Mouse (Mus musculus) forebrain, embryonic 12.5 days (tissue): ENCODE measurements around the gene Lpcat4. TPM values are rescaled to one million over a fixed set of nuclear protein-coding genes. Genes with fewer than 3 reads are reported as not detected.
A peak's percentile ranks its signal among the peaks of the same experiment; 100 is the strongest.

Experiments
- ATAC-seq: fragments of 200-750 bp; cut with Nextera tagmentation; 2 replicates; pipeline ENCODE4 v1.8.0; 2017; ENCODE audit warnings: moderate TSS enrichment; ENCODE audit not compliant: low FRiP score
- H3K27ac ChIP-seq: fragments of 300-500 bp; sonication (generic); 2 replicates; pipeline ENCODE4 v1.5.1; 2016; ENCODE audit warnings: mild to moderate bottlenecking
- H3K27me3 ChIP-seq: fragments of 300-500 bp; sonication (generic); 2 replicates; pipeline ENCODE4 v1.6.1; 2016; ENCODE audit warnings: mild to moderate bottlenecking
- H3K36me3 ChIP-seq: fragments of 300-500 bp; sonication (generic); replicated peaks from 2 replicates; pipeline ENCODE4 v1.6.1; 2016; ENCODE audit warnings: mild to moderate bottlenecking
- H3K4me1 ChIP-seq: fragments of 300-500 bp; sonication (generic); 2 replicates; pipeline ENCODE4 v1.6.1; 2016
- H3K4me2 ChIP-seq: fragments of 300-500 bp; sonication (generic); 2 replicates; pipeline ENCODE4 v1.6.1; 2016; ENCODE audit warnings: mild to moderate bottlenecking, moderate library complexity
- H3K4me3 ChIP-seq: fragments of 300-500 bp; sonication (generic); replicated peaks from 2 replicates; pipeline ENCODE4 v1.5.1; 2016; ENCODE audit warnings: mild to moderate bottlenecking
- H3K9ac ChIP-seq: fragments of 300-500 bp; sonication (generic); 2 replicates; pipeline ENCODE4 v1.6.1; 2016; ENCODE audit warnings: mild to moderate bottlenecking
- H3K9me3 ChIP-seq: fragments of 300-500 bp; sonication (generic); 2 replicates; pipeline ENCODE4 v1.6.1; 2016
- WGBS: fragments of 180-500 bp; shearing (Covaris S2); methylation state at CpG from one replicate; pipeline ENCODE4 v1.1.7; 2016; 5-methylcytosine and 5-hydroxymethylcytosine counted together
- polyA plus RNA-seq: library from polyadenylated mRNA; unstranded; fragments of >200 nt; fragmentation: Nextera tagmentation; extraction: Ambion mirVana; gene quantifications from 2 replicates; pipeline ENCODE4 v1.2.1, GENCODE M21; 2016

Lpcat4 gene
- polyA plus RNA-seq: 8.2 and 13.6 TPM in 2 replicates

DNA sequence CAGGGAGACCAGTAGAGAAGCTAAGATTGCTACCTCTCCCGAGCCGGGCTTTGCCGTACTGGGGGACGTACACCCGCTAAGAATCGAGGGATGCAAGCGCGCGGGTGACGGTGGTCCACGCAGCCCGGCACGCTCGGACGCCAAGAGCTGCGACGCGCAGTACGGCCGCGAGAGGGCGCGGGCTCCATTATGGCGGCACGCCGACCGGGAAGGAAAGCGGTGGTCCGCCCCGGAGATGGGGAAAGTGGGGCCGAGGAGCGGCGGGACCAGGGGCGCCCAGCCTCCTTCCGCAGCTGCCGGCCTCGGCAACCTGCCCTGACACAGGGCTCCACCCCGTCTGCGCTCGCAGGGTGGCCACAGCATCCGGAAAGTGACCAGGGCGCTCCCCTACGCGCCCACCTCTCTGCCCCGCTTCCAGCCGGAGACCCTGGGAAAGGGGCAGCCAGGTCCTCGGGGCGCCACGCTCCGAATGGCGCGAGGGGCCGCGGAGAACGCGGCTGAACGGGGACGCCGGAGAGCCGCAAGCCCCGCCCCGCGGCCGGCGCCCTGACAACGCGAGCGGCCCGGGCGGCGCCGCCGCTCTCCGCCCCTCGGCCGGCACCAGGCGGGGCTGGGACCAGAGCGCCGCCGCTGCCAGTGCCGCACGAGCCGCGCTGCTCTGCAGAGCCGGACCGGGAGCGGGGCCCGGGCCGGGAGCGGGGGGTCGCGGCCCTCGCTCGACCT lies at the start of gene Lpcat4:
Lpcat4 (plus strand) TSS at position 257 of the 723 bp plus-strand sequence.
- no peaks in the 10 kb centered on the region for H3K9me3 ChIP-seq
- peak within 1 kb of the TSS; percentile 88 for H3K4me2 ChIP-seq
- peak within 1 kb of the TSS; percentile 97 for H3K27ac ChIP-seq
- ATAC-seq: peak; percentile 90
- peaks cover 10% of the 10 kb centered on the region for H3K4me1 ChIP-seq
- H3K4me3 ChIP-seq: peak within 1 kb of the TSS; percentile 74
- WGBS: under 1% methylated on average over 83 of the region's 94 CpGs
- peaks cover 9% of the 10 kb centered on the region for H3K36me3 ChIP-seq
- H3K9ac ChIP-seq: peak within 1 kb of the TSS; percentile 77
- H3K27me3 ChIP-seq: 0 out of 2 replicates have a peak, but pooled peaks cover 7% of the 10 kb centered on the region

DNA sequence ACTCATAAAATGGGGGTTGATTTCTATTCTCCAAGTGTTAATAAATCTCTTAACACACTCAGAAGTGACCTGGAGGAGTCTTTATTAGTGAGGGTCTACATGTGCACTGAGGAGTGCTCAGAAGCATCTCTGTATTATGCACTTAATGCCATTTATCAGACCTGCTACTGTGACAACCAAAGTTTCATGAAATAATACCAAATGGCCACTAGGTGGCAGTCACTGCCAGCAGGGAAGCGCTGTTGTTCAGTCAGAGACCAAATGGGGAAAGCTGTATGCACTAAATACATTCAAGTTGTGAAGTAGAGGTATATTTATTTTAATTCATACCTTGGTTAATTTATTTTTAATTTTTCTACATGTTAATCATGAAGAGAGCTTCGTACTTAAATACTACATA lies 42.4 kb upstream of the Lpcat4 start:
- no peaks in the 10 kb centered on the region for H3K36me3 ChIP-seq
- H3K4me1 ChIP-seq: no peaks in the 10 kb centered on the region
- 3% methylated on average over 2 of the region's 2 CpGs for WGBS
- ATAC-seq: peak; percentile 79
- H3K9me3 ChIP-seq: no peaks in the 10 kb centered on the region
- no peak overlapping the region for H3K4me3 ChIP-seq
- H3K27ac ChIP-seq: no peak overlapping the region
- H3K9ac ChIP-seq: no peak overlapping the region
- H3K4me2 ChIP-seq: no peak overlapping the region
- no peaks in the 10 kb centered on the region for H3K27me3 ChIP-seq

DNA sequence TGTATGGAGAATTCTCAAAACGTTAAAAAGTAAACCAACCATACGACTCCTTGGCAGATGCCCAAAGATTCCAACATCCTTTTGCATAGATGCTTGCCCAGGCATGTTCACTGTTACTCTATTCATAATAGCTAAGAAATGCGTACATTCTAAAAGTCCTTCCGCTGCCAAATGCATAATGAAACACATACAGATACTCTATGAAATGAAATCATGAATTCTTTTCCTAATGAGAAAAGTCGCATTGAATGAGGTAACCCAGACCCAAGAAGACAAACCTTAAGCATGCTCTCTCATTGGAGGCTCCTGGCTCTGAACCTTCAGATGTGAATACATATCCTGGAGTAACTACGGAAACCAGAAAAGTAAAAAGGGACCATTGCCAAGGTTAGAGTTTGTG lies 36.2 kb upstream of the Lpcat4 start:
- Histone ChIP-seq H3K27me3 (no peaks in the 10 kb centered on the region), H3K36me3 (no peaks in the 10 kb centered on the region), H3K4me1 (no peaks in the 10 kb centered on the region), H3K9me3 (no peaks in the 10 kb centered on the region), H3K27ac (no peak overlapping the region), H3K4me2 (no peak overlapping the region), H3K4me3 (no peak overlapping the region), H3K9ac (no peak overlapping the region)
- ATAC-seq: no peak
- 77% methylated on average over 6 of the region's 6 CpGs for WGBS

DNA sequence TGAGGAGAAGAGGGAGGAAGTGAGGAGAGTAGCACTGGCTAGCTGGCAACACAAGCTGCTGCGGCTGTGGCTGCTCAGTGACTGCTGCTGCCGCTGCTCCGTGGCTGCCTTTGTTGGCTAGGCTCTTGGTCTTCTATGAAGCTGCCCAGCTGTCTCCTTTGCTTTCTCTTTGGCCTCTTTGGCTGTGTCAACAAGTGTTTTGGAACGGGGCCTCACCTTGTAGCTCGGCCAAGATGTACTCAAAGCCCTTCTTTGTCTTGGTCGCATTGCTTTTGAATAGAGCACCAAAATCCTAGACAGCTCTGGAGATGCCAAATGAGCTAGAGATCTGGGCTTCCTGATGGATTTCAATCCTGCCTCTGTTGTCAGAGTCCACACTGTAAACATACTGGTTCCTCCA lies 29.1 kb upstream of the Lpcat4 start:
- Histone ChIP-seq H3K4me2 (no peak overlapping the region), H3K27me3 (no peaks in the 10 kb centered on the region), H3K27ac (no peak overlapping the region), H3K4me1 (no peaks in the 10 kb centered on the region), H3K9me3 (no peaks in the 10 kb centered on the region), H3K9ac (no peak overlapping the region), H3K36me3 (no peaks in the 10 kb centered on the region), H3K4me3 (no peak overlapping the region)
- no peak for ATAC-seq
- WGBS: 62% methylated on average over 6 of the region's 6 CpGs

DNA sequence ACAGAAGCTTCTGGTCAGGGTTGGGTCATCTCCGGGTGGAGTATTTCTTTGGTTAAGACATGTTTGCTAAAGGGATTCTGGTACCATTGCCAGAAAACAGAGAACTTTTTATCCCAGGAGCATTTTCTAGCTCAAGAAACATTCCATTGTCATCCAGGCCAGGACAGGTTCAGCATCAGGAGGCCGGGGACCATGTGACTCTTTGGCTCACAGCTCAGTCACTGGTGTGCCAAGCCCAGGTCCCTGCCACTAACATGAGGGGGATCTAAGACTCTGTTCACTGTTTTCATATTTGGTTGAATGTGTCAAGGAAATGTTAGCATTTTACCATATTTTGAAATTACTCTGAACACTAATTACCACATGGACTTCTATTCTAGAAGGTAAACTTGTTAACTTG lies 28.6 kb upstream of the Lpcat4 start:
- H3K27me3 ChIP-seq: no peaks in the 10 kb centered on the region
- no peak overlapping the region for H3K27ac ChIP-seq
- H3K9me3 ChIP-seq: no peaks in the 10 kb centered on the region
- no peaks in the 10 kb centered on the region for H3K36me3 ChIP-seq
- no peak overlapping the region for H3K4me2 ChIP-seq
- no peak overlapping the region for H3K4me3 ChIP-seq
- ATAC-seq: no peak
- 92% methylated on average over 2 of the region's 2 CpGs for WGBS
- H3K9ac ChIP-seq: no peak overlapping the region
- H3K4me1 ChIP-seq: no peaks in the 10 kb centered on the region

DNA sequence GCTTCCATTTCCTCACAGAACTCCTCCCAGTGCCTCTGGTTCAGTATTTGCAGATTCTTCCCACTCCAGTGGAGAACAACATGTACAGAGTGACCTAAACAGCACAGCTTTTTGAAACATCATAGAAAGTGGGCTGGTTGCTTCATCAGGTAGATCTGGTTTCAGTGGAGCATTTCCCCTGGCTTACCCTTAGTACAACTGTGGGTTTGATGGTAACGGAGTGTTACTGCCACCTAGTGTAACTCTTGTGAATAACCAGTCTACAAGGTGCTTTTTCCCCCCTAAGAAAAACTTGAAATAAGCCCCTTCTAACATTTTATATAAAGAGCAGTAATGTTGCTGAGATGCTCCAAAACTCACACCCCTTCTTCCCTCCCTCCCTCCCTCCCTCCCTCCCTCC lies 23.3 kb upstream of the Lpcat4 start:
- no peak overlapping the region for H3K4me3 ChIP-seq
- 6% methylated on average over 1 of the region's 1 CpGs for WGBS
- no peak overlapping the region for H3K9ac ChIP-seq
- H3K4me2 ChIP-seq: no peak overlapping the region
- H3K36me3 ChIP-seq: no peaks in the 10 kb centered on the region
- H3K27me3 ChIP-seq: no peaks in the 10 kb centered on the region
- H3K27ac ChIP-seq: no peak overlapping the region
- no peaks in the 10 kb centered on the region for H3K4me1 ChIP-seq
- H3K9me3 ChIP-seq: no peaks in the 10 kb centered on the region
- ATAC-seq: no peak

DNA sequence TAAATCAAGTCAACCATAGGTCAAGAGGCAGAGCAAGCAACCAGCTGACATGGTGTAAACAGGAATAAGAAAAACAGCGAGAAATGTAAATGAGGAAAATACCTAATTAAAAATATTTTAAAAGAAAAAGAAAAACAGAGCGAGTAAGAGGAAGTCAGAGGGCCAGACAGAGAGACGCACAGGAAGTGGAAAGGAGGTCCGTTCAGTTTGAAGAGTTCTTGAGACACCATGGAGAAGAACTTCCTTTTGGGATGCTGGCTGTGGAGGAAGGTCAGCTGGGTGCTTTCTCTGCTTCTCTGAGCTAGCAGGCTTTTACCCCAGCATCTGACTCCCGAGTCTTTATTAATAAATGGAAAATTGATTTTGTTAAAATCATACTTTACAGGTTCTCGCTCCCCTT lies 21.7 kb upstream of the Lpcat4 start:
- H3K4me1 ChIP-seq: no peaks in the 10 kb centered on the region
- H3K9ac ChIP-seq: no peak overlapping the region
- WGBS: 77% methylated on average over 6 of the region's 6 CpGs
- no peak for ATAC-seq
- no peaks in the 10 kb centered on the region for H3K27me3 ChIP-seq
- no peaks in the 10 kb centered on the region for H3K36me3 ChIP-seq
- H3K4me3 ChIP-seq: no peak overlapping the region
- no peak overlapping the region for H3K27ac ChIP-seq
- no peak overlapping the region for H3K4me2 ChIP-seq
- no peaks in the 10 kb centered on the region for H3K9me3 ChIP-seq

DNA sequence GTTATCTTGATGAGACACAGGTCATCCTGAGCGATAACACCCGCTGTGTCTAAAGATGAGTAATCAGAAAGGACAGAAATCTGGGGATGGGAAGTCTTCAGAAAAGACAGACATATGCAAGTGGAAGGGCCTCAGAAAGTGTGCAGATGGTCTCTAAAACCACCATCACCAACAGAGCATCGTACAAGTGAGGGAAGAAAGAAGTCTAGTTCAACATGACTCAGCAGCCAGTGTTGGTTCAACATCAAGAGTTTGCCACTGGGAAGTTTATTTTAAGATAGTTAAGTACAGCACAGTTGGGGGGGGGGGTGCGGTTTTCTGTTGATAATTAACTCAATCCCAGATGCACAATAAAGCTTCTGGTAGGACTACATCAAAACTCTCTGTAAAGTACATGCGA lies 18.4 kb upstream of the Lpcat4 start:
- no peaks in the 10 kb centered on the region for H3K36me3 ChIP-seq
- 92% methylated on average over 5 of the region's 5 CpGs for WGBS
- H3K27me3 ChIP-seq: no peaks in the 10 kb centered on the region
- H3K27ac ChIP-seq: no peak overlapping the region
- no peaks in the 10 kb centered on the region for H3K9me3 ChIP-seq
- H3K4me3 ChIP-seq: no peak overlapping the region
- no peak overlapping the region for H3K9ac ChIP-seq
- H3K4me2 ChIP-seq: no peak overlapping the region
- ATAC-seq: no peak
- no peaks in the 10 kb centered on the region for H3K4me1 ChIP-seq

DNA sequence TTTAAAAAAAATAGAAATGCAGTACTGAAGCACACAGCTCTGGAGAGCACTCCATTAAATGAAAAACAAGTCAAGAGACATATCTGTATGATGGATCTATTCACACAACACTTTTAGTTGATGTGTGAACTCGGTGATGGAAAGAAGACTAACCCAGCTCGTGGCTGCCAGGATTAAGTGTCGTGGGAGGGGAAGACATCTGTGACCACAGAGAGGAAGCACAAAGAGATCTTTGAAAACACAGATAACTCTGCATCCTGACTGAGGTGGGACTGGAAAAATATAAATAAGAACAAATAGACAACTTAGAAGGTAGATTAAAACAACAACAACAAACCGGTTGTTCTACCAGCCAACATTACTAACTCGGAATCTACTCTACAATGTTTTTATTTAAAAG lies 16.7 kb upstream of the Lpcat4 start:
- Histone ChIP-seq H3K9me3 (no peaks in the 10 kb centered on the region), H3K27me3 (no peaks in the 10 kb centered on the region), H3K4me2 (no peak overlapping the region), H3K4me3 (no peak overlapping the region), H3K4me1 (no peaks in the 10 kb centered on the region), H3K36me3 (no peaks in the 10 kb centered on the region), H3K27ac (no peak overlapping the region), H3K9ac (no peak overlapping the region)
- 82% methylated on average over 5 of the region's 5 CpGs for WGBS
- ATAC-seq: no peak

DNA sequence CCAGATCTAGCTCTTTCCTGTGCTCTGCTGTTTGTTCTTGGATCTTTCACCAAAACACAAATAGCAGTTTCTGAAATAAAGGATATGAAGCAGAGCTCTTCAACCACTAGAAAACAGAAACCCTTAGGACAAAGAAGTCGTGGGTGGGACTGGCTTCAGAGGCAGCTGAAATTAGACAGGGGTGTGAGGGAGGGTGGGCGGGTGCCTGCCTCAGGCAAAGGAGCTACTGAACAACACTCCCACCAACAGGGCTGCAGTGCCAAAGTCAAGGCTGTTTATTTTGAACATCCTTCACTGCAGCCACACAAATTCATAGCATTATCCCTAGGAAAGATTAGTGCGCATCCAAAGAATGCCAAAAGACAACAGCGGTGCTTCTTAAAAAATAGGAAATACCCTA lies 14.9 kb upstream of the Lpcat4 start:
- no peak overlapping the region for H3K27ac ChIP-seq
- H3K4me3 ChIP-seq: no peak overlapping the region
- H3K27me3 ChIP-seq: no peaks in the 10 kb centered on the region
- H3K9ac ChIP-seq: no peak overlapping the region
- no peaks in the 10 kb centered on the region for H3K9me3 ChIP-seq
- no peak for ATAC-seq
- no peak overlapping the region for H3K4me2 ChIP-seq
- H3K4me1 ChIP-seq: no peaks in the 10 kb centered on the region
- H3K36me3 ChIP-seq: no peaks in the 10 kb centered on the region
- WGBS: 81% methylated on average over 4 of the region's 4 CpGs

DNA sequence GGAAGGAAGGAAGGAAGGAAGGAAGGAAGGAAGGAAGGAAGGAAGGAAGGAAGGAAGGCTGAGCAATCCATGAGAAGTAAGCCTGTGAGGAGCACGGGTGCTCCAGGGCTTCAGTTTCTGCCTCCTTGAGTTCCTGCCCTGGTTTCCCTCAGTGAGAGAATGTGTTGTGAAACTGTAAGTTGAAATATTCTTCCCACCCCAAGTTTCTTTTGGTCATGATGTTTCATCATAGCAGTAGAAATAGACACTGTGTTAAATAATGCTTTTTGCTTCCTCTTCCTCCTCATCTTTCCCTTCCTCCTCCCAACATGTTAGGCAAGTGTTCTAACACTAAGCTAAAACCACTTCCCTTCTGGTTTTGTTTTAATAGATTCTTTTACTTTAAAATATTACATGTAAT lies 6.6 kb upstream of the Lpcat4 start:
- ATAC-seq: no peak
- H3K27me3 ChIP-seq: no peaks in the 10 kb centered on the region
- no peak overlapping the region for H3K4me3 ChIP-seq
- no peak overlapping the region for H3K4me2 ChIP-seq
- no peak overlapping the region for H3K27ac ChIP-seq
- no peaks in the 10 kb centered on the region for H3K9me3 ChIP-seq
- 80% methylated on average over 1 of the region's 1 CpGs for WGBS
- no peaks in the 10 kb centered on the region for H3K4me1 ChIP-seq
- H3K36me3 ChIP-seq: no peaks in the 10 kb centered on the region
- H3K9ac ChIP-seq: no peak overlapping the region

DNA sequence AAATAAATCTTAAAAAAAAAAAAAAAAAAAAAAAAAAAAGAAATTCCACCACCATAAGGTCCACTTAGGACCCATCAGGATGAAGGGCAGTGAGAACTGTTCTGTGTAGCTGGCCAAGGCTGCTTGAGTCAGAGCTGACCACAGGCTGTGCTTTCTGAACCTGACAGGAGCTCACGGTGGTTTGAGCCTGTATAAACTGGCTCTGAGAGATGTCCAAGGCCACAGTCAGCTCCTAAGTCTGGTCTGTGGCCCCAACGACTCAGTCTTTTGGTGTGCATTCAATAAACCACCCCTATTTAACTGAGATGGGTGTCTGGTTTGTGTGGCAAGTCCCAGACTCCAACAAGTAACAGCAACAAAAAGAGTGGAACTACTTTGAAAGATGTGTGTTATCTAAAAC lies 2.6 kb upstream of the Lpcat4 start:
- Histone ChIP-seq H3K4me1 (peaks cover 10% of the 10 kb centered on the region), H3K27me3 (0 out of 2 replicates have a peak, but pooled peaks cover 7% of the 10 kb centered on the region), H3K9ac (no peak overlapping the region), H3K4me3 (no peak overlapping the region), H3K36me3 (no peaks in the 10 kb centered on the region), H3K9me3 (no peaks in the 10 kb centered on the region), H3K4me2 (no peak overlapping the region), H3K27ac (no peak overlapping the region)
- ATAC-seq: no peak
- 78% methylated on average over 2 of the region's 2 CpGs for WGBS

DNA sequence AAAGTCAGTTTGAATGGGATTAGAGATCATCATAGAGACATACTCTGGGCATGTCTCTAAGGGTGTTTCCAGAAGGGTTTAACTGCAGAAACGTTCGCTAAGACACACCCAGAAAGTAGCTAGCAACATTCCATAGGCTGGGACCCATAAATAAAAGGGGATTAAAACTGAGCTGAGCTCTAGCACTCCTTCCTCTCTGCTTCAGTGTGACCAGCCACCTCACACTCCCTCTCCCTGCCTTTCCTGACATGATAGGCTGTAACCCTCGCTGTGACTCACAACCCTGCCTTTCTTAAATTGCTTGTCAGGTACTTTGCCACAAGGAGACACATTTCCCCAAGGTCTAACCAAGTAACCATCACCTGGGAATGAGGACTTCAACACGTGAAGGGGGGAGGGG lies 1.3 kb upstream of the Lpcat4 start:
- no peak for ATAC-seq
- Histone ChIP-seq H3K36me3 (no peaks in the 10 kb centered on the region), H3K4me1 (peaks cover 10% of the 10 kb centered on the region), H3K9ac (no peak overlapping the region), H3K4me3 (no peak overlapping the region), H3K9me3 (no peaks in the 10 kb centered on the region), H3K27me3 (0 out of 2 replicates have a peak, but pooled peaks cover 7% of the 10 kb centered on the region), H3K4me2 (no peak overlapping the region; the same call in 1 of the 2 replicates), H3K27ac (no peak overlapping the region)
- WGBS: 11% methylated on average over 4 of the region's 4 CpGs
